Mouse (Mus musculus) brain, embryonic 14.5 days (tissue): ENCODE measurements at regions not wholly inside any gene's neighbourhood (a gene's known extent, or its start where the extent isn't known, plus 50 kb on each side); places are given as distances from the start of the nearest gene placed in this dataset.

ENCODE experiments used
- DNase-seq: peaks from one replicate; pipeline ENCODE4 v3.0.0-alpha.2; 2011; ENCODE audit warnings: low read depth
- CTCF ChIP-seq: fragments of 200-500 bp; IDR thresholded peaks from 2 replicates; pipeline ENCODE4 v1.5.1; 2012; ENCODE audit warnings: inconsistent platforms, mild to moderate bottlenecking, moderate library complexity, borderline replicate concordance; ENCODE audit not compliant: insufficient read depth, insufficient read length; ENCODE audit errors: extremely low read depth
- POLR2A ChIP-seq: fragments of 200-500 bp; IDR thresholded peaks from 2 replicates; pipeline ENCODE4 v1.6.1; 2012; ENCODE audit warnings: mild to moderate bottlenecking, inconsistent platforms, borderline replicate concordance; ENCODE audit not compliant: poor library complexity, insufficient read depth, insufficient read length, severe bottlenecking; ENCODE audit errors: extremely low read depth

DNA sequence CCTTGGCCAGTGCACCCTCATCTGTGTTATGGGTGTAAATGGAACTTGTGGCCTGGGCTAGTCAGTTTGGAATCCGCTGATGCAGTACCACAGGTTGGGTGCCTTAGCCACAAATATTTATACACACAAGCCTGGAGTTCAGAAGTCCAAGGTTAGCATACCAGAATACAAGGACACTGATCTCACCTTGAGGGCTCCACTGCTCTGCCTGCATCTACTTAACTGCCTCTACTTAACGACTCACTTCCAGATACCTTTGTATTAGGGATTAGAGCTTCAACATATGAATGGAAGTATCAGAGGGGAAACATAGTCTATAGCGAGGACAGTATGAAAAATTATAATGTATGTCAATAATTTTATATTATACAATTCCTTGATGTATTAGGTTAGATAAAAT, 57.5 kb downstream of the Tmem174 start:
- no peak for DNase-seq
- TF ChIP-seq POLR2A (no peak), CTCF (no peak)

DNA sequence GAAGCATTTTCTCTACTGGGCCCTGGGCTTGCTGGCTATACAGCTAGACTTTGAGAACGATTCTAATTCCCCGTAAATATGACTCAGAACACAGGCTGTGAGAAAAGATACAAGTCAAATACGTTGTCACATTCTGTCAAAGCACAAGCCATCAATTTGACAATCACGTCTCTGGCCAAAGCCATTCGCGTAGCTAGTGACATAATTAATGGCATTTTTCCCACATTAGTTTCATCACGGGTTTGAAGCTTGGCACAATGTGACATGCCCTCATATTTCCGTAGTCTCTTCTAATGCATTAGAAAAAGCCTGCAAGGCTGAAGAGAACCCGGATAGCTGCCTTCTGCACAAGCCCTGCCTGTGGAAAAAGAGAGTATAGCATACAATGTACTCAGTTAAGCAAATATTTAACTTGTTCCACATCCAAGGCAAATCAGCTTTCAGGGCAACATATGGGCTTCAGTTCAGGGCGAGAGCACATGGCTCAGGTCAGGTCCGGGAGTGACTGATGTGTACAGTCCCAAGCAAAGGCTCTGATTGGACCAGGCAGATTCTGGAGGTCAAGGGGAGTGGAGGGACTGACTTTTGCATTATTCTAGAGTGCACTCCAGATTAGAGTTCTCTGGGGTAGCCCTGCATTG, 58.7 kb downstream of the Tmem174 start:
- TF ChIP-seq CTCF (no peak), POLR2A (no peak)
- DNase-seq, result peak; percentile 40

DNA sequence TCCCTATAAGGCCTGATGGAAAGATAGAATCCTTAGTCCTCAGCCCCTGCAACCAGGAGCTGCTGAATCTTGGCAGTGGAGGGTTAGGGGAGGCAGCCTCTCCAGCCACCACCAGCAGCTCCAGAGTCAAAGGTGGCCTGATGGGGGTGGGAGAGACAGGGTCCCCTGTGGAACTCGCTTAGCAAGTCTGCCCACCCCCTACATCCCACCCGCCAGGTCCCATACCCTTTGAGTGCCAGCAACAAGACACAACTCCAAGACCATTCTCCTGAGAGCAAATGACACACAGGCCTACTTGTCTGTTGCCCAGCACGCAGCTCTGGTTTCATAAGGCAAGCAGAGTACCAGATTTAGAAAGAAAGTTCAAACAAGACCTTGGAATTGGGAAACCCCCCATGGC, 61.1 kb downstream of the Tmem174 start:
- DNase-seq, result no peak
- no peak for TF ChIP-seq POLR2A
- TF ChIP-seq CTCF, result no peak

DNA sequence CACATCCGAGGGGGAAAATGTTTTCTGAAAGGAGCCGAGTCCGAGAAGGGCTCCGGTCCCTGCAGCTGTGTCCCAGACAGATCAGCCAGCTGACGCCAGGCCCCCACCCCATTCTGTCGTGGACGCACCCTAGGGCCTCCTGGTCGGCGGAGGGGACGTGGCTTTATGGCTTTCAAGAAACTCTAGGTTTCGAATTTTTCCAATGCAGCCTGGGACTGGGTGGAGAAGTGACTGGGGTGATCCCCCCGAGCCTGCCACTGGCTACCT, 63.2 kb downstream of the Tmem174 start:
- no peak for DNase-seq
- TF ChIP-seq POLR2A, result no peak
- no peak for TF ChIP-seq CTCF

DNA sequence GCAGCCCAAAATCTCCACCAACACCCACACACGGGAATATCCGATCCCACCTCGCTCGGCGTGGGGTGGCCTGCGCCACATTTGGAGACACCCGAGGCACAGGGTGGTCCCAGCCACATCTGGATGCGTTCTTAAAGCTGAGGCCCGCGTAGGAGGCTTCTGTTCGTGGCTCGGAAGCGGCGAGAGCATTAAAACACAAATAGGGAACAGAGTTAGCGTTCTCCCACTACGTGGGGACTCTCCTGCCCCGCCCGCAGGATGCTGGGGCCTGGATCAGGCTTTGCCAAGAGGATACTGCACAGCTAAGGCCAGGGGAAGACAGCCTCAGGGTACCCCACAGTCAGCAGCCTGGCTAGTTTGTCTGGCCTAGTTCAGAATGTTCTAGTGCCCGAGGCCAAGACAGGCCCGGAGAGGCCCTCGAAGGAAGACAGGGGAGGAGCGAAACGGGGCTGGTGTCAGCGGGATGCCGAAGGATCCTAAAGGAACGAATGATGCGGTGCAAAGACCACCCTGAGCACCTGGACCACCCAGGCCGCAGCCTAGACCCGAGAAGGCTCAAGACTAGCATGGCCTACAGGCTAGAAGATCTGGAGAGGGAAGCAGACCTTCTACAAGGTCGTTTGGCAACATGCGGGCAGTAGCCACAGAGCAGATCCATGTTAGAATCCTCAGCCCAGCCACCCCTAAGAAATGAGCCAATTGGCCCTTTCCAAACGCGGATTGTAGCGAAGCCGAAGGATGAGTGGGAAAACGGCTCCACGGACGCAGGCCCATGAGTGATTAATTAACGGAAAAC, 63.8 kb downstream of the Tmem174 start:
- no peak for TF ChIP-seq POLR2A
- TF ChIP-seq CTCF, result no peak
- peak; percentile 28 for DNase-seq

DNA sequence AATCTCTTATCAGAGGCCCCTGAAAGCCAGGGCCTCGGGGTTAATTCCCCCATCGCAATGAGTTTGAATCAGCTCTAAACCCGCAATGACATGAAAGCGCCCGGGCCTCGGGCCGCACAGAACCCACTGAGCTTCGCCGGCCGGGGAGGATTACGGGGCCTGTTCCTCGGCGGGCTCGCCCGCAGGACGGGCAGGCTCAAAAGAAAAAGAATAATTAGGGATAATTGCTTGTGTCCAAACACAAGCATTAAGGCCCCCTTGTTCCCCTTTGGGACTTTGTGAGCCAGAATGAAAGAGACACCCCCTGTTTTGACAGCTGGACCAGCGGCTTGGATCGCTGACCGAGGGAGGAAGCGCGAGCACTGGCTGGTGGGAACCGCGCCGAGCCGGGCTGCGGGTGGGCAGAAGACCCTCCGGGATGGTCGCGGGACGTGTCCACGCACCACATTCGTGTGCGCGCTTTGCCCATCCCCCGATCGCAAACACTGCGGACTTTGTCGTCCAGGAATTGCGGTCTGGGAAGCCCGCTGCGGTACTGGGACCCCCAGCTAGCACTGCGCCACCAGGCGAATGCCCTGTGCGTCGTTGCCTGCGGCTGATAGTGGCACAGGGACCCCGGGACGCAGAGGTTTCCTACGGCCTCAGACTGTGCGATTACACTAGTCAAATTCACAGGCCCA, 64.5 kb downstream of the Tmem174 start:
- peak; percentile 78 for DNase-seq
- no peak for TF ChIP-seq POLR2A
- TF ChIP-seq CTCF, result no peak

DNA sequence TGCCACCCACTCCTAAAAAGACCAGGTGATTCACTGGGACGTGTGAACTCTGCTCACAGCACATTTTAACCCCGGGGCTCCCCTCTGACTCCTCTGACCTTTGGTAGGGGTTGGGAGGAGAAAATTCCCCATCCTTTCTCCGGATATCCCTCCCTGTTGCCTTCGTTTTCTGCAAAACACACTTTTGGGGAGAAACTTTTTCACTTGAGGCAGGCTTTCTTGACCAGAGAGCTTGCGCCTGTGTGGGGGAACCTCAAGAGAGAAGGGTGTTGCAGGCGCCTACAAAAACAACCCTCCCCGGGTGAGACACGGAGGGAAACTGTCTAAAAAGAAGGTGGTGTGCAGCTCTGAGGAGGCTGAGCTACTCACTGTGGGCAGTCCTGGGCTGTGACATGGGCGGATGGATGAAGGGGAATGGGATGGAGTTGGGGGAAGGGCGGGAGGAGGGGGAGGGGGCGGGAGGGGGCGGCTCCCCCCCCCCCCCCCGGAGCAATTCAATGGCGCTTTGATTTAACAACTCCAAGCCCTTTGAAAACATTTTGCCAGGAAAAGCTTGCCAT, 65.1 kb downstream of the Tmem174 start:
- peak; percentile 16 for DNase-seq
- no peak for TF ChIP-seq POLR2A
- no peak for TF ChIP-seq CTCF

DNA sequence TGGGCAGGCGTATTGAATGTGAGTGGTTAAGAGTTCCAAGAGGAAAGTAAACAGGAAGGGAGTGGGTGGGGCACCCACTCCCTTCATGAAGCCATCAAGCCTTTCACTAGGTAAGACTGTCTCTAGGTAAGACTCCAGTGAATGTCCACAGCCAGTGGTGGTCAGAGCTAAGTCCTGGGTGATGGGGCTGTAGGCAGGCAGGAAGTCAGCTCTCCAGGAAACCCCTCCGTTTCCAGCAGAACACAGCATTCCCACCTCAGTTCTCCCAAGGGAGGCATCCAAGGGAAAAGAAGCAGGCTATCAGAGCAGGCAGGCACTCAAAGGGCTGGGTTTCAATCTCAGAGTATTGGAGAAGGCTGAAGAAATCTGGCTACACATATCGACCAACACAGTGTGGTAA, 66.2 kb downstream of the Tmem174 start:
- TF ChIP-seq CTCF (no peak), POLR2A (no peak)
- DNase-seq, result no peak

DNA sequence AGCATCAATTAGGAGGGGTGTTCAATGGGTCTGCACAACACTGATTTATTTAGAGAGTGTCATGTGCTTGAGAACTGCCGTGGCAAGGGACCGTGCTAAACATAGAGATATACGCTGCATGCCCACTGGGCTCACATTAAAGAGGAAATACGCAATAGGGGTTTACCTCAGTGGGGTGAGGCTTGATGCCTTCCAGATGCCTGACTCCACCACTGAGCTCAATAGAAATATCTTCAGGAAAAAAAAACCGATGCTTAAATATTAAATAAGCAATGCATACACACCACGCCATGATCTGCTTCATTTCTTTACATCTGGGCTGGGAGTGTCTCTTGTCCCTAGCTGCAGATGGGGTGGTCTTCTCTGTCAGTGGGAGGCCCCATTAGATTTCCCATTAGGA, 63.9 kb upstream of the Gm10320 start:
- no peak for TF ChIP-seq CTCF
- no peak for DNase-seq

DNA sequence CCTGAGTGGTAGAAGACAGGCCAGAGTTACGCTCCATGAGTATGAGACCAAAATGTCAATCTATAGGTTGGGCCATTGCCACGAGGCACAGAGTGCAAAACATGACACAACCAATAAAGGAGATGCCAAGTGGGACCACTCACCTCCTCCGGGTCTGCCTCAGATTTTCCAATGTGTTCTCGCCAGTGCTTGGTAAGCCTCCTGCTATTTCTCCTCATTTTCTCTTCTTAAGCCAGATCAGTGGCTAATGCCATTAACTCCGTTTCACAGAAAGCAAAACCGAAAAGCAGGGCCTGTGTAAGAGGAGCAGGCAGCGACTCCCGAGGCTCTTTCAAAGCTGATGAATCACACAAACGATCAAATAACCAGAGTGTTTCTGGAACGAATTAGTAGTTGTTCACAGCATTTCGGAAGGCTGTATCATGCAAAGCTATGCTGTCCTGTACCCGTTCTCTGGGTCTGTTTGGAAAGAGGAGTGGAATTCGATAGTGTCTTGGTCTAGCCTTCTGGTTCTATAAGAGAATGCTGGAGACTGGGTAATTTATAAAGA, 59.7 kb upstream of the Gm10320 start:
- TF ChIP-seq CTCF, result no peak
- TF ChIP-seq POLR2A, result no peak
- no peak for DNase-seq

DNA sequence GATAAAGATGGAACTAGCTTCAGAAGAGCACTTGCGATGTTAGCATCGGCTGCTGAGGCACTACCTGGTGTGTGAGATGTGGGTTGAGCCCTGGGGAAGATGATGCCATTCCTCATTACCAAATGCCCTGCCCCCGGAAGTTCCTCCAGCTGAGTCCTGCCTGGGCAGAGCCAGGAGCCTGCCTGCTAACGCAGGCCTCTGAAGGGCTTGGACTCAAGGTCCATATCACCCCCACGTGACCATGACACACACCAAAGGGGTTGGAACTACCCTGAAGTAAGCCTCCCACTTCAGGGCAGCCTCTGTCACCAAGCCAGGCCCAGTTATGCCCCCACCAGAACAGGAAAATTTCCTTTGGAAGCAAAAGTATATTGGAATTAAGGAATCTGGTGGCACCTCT, 55.4 kb upstream of the Gm10320 start:
- TF ChIP-seq POLR2A, result no peak
- TF ChIP-seq CTCF, result no peak
- no peak for DNase-seq

DNA sequence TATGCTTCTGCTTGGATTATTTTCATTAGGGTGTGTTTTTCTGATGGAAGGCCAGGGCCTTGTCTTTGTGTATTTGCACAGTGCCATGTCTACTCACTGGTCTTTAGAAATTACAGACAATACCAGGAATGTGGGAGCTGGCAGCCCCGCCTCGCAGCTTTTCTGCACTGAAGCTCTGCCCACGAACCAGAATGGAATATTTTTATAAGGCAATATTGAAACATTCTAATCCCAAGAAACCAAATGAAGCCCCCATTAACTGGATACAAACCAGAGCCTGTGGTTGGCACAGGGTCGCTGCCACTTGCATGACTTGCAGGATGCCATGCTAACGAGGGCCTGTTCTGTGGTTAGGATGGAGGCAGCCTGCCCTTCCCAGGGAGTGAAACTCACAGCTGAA, 54.3 kb upstream of the Gm10320 start:
- DNase-seq, result peak; percentile 73
- no peak for TF ChIP-seq POLR2A
- TF ChIP-seq CTCF, result no peak

DNA sequence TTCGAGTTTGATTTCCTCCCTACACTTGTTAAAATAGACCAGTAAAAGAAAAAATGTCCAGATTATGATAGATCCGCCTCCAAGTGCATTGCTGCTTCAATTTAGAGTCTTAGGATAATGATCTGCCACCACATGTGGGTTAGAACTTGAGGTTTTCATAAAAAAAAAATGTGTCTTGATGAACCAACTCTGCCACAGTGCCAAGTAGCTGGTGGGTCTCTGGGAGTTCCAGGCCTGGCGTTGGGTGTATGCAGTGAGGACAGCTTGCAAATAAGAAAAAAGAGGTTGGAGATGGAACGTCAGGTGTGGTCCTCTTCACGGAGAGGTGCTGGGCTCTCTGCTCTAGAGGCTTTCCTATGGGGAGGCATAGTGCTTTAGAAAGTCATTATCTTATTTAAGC, 53.6 kb upstream of the Gm10320 start:
- no peak for DNase-seq
- TF ChIP-seq POLR2A (no peak), CTCF (no peak)
